Mouse (Mus musculus): ENCODE data around the gene Nhlh1. TPM values are rescaled to one million over a fixed set of nuclear protein-coding genes. Genes with fewer than 3 reads are reported as not detected.

Nhlh1 gene
- 3.9 and 4.1 TPM in 2 replicates for polyA plus RNA-seq (2016; fragmentation: Nextera tagmentation; extraction: Ambion mirVana)

DNA sequence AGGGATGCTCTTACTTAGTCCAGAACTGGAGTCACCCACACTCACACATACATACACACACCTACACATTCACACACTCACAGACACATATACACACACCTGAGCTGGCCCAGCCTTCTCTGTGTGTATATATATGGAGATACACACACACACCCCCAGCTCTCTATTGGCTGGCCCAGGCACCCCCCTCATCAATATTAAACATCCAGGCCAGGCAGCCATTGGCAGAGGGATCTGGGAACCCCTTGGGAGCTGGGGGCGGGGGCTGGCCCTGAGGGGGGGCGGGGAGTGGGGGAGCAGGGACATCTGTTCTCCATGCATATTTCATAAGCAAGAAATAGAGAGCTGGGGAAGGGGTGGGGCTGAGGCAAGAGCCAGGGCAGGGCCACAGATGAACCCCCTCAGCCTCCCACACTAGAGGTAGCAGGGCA, at the start of gene Nhlh1:
TSS of gene Nhlh1 (minus strand) at position 83 of the 431 bp plus-strand sequence.
- peak within 1 kb of the TSS; percentile 15 for H3K4me3 ChIP-seq
- H3K36me3 ChIP-seq, result no peaks in the 10 kb centered on the region
- 18% methylated on average over 2 of the region's 2 CpGs for WGBS
- peak within 1 kb of the TSS; percentile 66 for H3K27ac ChIP-seq
- H3K4me2 ChIP-seq (replicated peaks), result peak within 1 kb of the TSS; percentile 1
- peaks cover 35% of the 10 kb centered on the region; the same call in 1 of the 2 replicates for H3K4me1 ChIP-seq
- peak; percentile 64 for ATAC-seq (ENCODE audit: insufficient number of reproducible peaks, insufficient read depth, low FRiP score, low TSS enrichment)
- H3K27me3 ChIP-seq, result peaks cover 45% of the 10 kb centered on the region
- no peaks in the 10 kb centered on the region for H3K9me3 ChIP-seq
- H3K9ac ChIP-seq, result no peak within 1 kb of the TSS

DNA sequence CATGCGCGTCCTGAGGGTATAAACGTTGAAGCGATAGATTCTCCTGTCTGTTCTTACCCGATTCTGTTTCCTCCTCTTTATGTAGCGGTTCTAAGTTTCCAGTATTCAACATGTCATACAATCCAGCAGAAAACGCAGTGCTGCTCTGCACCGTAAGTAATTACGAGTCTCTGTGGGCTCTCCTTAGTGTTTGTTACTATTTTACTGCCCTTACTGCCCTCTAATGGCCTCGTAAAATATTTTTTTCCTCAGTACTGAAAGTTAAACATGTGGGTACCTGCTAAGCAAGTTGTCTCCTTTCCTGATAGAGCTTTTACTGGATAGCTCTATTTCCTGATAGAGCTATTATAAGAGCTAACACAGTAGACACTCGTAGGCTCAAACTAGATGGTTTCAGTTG, 47.7 kb upstream of the Nhlh1 start:
- H3K9me3 ChIP-seq, result no peaks in the 10 kb centered on the region
- H3K27ac ChIP-seq, result no peak overlapping the region
- H3K9ac ChIP-seq, result no peak overlapping the region
- no peak for ATAC-seq (ENCODE audit: insufficient number of reproducible peaks, insufficient read depth, low FRiP score, low TSS enrichment)
- no peak overlapping the region for H3K4me2 ChIP-seq (replicated peaks)
- peaks cover 88% of the 10 kb centered on the region for H3K36me3 ChIP-seq
- no peaks in the 10 kb centered on the region for H3K4me1 ChIP-seq
- H3K27me3 ChIP-seq, result no peaks in the 10 kb centered on the region
- H3K4me3 ChIP-seq, result no peak overlapping the region
- WGBS, result 79% methylated on average over 11 of the region's 11 CpGs

DNA sequence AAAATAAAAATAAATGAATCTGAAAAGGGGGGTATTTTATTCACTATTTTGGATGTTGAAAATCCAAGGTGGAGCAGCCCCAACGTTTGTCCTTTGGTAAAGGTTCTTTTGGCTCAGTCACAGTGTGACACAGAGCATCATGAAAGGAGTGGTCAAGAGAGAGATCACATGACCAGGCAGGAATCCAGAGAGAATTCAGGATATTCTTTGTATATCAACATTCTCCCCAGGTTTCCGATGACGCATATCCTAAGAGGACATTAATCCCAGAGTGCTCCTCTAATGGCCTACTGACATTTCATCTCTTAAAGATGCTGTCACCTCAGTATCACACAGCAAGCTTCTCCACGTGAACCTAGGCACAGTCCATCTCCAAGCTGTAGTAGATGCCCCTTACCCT, 46.2 kb upstream of the Nhlh1 start:
- Histone ChIP-seq H3K4me1 (no peaks in the 10 kb centered on the region), H3K4me3 (no peak overlapping the region), H3K4me2 (replicated peaks) (no peak overlapping the region), H3K27me3 (no peaks in the 10 kb centered on the region), H3K9ac (no peak overlapping the region), H3K9me3 (no peaks in the 10 kb centered on the region), H3K36me3 (peaks cover 82% of the 10 kb centered on the region), H3K27ac (no peak overlapping the region)
- no peak for ATAC-seq (ENCODE audit: insufficient number of reproducible peaks, insufficient read depth, low FRiP score, low TSS enrichment)
- WGBS, result 91% methylated on average over 4 of the region's 4 CpGs

DNA sequence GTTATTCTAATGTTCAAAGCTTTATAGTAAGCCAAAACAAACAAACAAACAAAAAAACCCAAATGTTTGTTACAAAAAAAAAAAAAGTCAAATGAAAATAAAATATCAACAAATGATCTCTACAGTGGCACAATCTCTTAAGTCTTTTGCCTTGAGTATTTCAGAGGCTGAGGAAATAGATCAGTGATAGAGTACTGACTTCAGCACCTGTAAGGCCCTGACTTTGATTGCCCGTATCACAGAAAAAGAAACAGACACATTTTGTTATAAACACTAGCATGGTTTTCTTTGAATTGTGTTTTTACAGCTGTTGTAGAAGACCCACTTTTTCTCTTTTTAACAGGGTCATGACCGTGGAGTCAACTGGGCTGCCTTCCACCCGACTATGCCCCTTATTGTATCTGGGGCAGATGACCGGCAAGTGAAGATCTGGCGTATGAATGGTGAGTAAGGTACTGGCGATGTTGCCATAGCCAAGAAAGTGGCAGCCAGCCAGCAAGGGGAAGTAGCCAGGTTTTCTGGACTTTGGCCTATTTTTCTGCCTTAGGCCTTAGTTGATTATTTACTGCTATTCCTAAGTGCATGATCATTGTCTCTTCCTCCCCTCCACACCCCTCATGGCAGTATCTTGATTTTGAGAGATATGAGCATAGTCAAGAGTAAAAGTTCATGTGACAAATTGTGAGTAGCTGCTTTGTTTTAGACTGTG, 42.1 kb upstream of the Nhlh1 start:
- no peak overlapping the region for H3K9ac ChIP-seq
- H3K27me3 ChIP-seq, result no peaks in the 10 kb centered on the region
- H3K27ac ChIP-seq, result no peak overlapping the region
- ATAC-seq (ENCODE audit: insufficient number of reproducible peaks, insufficient read depth, low FRiP score, low TSS enrichment), result no peak
- no peaks in the 10 kb centered on the region for H3K9me3 ChIP-seq
- H3K36me3 ChIP-seq, result peaks cover 74% of the 10 kb centered on the region
- no peak overlapping the region for H3K4me3 ChIP-seq
- WGBS, result 85% methylated on average over 6 of the region's 6 CpGs
- no peak overlapping the region for H3K4me2 ChIP-seq (replicated peaks)
- no peaks in the 10 kb centered on the region for H3K4me1 ChIP-seq

DNA sequence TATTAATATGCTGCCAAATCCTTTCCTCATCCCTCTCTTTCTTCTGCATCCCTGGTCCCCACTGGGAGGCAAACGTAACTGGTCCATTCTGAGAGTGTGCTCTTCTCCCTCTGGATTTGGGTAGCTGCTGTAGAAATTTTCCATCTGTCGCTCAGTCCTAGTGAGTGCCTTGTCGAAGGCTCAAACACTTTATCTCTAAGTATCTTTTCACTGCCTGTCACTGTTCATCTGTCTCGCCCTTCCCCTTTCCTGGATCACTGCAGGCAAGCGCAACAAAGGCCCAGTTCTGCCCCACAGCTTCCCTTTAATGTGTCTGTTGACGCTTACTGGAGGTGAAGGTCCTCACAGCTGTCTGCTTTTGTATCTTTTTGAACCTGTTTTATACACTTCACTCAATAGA, 37.8 kb upstream of the Nhlh1 start:
- Histone ChIP-seq H3K36me3 (peaks cover 71% of the 10 kb centered on the region), H3K27ac (no peak overlapping the region), H3K4me2 (replicated peaks) (no peak overlapping the region), H3K9ac (no peak overlapping the region), H3K27me3 (no peaks in the 10 kb centered on the region), H3K4me3 (no peak overlapping the region), H3K9me3 (no peaks in the 10 kb centered on the region), H3K4me1 (no peaks in the 10 kb centered on the region)
- ATAC-seq (ENCODE audit: insufficient number of reproducible peaks, insufficient read depth, low FRiP score, low TSS enrichment), result no peak
- 73% methylated on average over 6 of the region's 6 CpGs for WGBS

DNA sequence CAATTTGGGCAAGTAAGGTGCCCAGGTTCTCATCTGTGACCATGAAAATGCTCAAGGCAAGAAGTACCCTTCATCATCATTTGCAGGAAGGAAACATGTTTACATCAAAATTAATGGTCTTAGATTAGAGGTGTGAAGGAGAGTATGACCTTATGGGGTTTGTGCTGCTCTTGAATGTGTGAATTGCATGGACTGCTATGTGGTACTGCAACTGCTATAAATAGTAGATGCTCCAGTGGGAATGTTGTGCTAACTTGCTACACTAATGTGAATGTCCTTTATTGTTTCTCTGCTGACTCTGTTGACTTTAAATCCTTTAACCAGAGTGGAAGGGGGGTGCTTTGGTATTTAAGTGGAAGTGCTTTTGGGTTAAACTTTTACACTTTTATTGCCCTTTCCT, 36.9 kb upstream of the Nhlh1 start:
- Histone ChIP-seq H3K4me2 (replicated peaks) (no peak overlapping the region), H3K4me3 (no peak overlapping the region), H3K27me3 (no peaks in the 10 kb centered on the region), H3K4me1 (no peaks in the 10 kb centered on the region), H3K9ac (no peak overlapping the region), H3K27ac (no peak overlapping the region), H3K9me3 (no peaks in the 10 kb centered on the region), H3K36me3 (peaks cover 75% of the 10 kb centered on the region)
- ATAC-seq (ENCODE audit: insufficient number of reproducible peaks, insufficient read depth, low FRiP score, low TSS enrichment), result no peak

DNA sequence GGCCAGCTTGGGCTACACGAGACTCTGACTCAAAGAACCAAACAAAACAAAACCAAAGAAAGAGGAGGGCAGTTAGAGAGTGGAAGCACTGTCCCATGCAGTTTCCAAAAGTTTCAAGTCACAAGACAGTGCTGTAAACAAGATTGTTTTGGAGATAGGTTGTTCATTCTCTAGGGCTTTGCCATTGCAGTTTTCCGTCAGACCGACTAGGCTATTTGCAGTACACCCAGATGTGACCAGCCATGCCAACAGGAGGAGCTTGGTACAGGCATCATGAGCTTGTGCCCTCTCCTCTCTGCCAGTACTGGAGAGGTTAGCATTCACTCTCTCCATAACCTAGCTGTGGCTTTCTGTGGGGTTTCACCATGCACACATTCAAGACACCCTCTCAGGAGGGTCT, 36.1 kb upstream of the Nhlh1 start:
- Histone ChIP-seq H3K9ac (no peak overlapping the region), H3K27me3 (no peaks in the 10 kb centered on the region), H3K4me2 (replicated peaks) (no peak overlapping the region), H3K27ac (no peak overlapping the region), H3K9me3 (no peaks in the 10 kb centered on the region), H3K4me3 (no peak overlapping the region), H3K4me1 (no peaks in the 10 kb centered on the region), H3K36me3 (peaks cover 79% of the 10 kb centered on the region)
- no peak for ATAC-seq (ENCODE audit: insufficient number of reproducible peaks, insufficient read depth, low FRiP score, low TSS enrichment)
- 76% methylated on average over 3 of the region's 3 CpGs for WGBS

DNA sequence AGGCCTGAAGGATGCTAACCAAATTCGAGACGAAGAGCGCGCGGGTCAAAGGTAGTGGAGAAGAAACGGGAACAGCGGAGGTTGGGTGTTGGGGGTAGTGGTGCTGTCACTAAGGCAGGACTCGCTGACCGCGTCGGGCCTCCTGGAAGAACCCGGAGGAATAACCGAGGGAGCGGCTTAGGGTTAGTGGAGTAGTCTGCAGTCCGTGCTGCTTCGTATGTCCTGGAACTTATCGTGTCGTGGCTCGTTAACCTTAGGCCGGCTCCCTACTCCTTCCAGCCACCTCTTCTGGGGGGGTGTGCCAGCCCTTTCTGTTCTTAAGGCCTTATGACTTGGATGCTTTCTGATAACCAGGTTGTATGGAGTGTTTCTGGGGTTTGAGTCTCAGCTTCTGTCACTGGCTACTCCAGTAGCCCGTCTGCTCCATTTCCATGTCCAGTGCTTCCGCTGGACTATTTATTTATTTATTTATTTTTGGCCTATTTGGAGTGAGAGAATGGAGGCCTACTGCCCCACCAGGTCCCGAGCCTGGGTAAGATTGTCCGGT, 25.6 kb upstream of the Nhlh1 start:
- peaks cover 13% of the 10 kb centered on the region for H3K4me1 ChIP-seq
- peak overlapping the region; percentile 85 for H3K9ac ChIP-seq
- peak; percentile 78 for ATAC-seq (ENCODE audit: insufficient number of reproducible peaks, insufficient read depth, low FRiP score, low TSS enrichment)
- peaks cover 13% of the 10 kb centered on the region; the same call in 1 of the 2 replicates for H3K36me3 ChIP-seq
- WGBS, result 3% methylated on average over 24 of the region's 24 CpGs
- peak overlapping the region; percentile 77 for H3K4me2 ChIP-seq (replicated peaks)
- H3K9me3 ChIP-seq, result no peaks in the 10 kb centered on the region
- peak overlapping the region; percentile 87 for H3K4me3 ChIP-seq
- no peaks in the 10 kb centered on the region for H3K27me3 ChIP-seq
- H3K27ac ChIP-seq, result peak overlapping the region; percentile 78

DNA sequence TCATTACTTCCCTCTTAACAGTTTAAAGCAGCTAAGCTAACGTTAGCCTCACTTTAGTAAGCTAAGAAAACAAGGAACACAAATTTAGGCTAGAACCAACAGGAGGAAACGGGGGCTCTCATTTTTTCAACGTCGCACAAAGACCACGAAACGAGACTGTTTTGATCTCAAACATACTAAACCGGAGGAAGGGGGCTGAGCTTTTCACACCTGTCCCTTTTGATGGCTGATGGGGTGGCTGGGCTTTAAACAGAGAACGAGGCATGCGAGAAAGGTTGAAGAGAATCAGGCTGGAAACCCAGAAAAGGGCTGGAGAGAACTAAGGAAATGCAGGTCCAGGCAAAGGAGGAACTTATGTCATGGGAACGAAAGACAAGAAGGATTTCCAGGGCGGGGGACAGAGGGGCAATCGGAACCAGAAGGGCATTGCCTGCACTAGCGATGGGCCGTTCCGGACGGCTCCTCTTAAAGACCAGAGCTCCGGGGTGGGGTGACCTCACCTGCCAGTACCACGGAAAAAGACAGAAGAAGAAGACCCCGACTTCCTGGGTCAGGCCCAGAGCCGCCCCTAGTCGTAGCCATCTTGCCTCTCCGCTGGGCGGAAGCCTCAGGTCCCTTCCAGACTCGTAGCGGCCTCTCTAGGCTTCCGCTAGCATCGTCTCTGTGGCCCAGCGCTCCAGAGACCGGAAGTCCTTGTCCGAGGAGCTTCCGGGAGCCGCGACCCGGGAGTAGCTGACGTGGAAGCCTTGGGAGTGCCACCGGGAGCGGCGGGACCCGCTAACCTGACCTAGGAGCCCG, 24.9 kb upstream of the Nhlh1 start, which contains the start of the genes Copa and Ncstn:
TSS of gene Copa (plus strand) at position 429 of the 798 bp plus-strand sequence.
TSS of gene Ncstn (minus strand) at position 695 of the 798 bp plus-strand sequence.
- peak; percentile 97 for ATAC-seq (ENCODE audit: insufficient number of reproducible peaks, insufficient read depth, low FRiP score, low TSS enrichment)
- Histone ChIP-seq H3K27ac (peak within 1 kb of the TSS; percentile 78), H3K27me3 (no peaks in the 10 kb centered on the region), H3K9me3 (no peaks in the 10 kb centered on the region), H3K36me3 (peaks cover 13% of the 10 kb centered on the region; the same call in 1 of the 2 replicates), H3K4me2 (replicated peaks) (peak within 1 kb of the TSS; percentile 77), H3K9ac (peak within 1 kb of the TSS; percentile 85), H3K4me1 (peaks cover 13% of the 10 kb centered on the region), H3K4me3 (peak within 1 kb of the TSS; percentile 87)
- WGBS, result under 1% methylated on average over 40 of the region's 40 CpGs

DNA sequence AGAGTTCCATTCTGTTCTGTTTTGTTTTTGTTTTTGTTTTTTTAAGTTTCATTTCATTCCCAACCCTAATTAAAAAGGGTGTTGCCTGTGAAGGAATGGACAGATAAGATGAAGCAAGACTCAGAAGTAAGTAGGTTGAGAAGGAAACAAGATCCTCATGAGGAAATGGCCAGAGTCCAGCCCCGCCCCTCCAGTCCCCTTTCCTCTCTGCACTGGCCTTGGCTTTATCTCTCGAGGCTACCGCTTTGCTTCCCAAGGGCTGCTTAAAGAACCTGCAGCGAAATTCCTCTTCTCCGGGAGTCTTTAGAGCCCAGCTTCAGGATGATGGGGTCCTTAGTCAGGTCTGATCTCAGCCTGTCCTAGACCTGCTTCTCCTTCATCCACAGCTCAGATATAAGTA, 20.6 kb upstream of the Nhlh1 start:
- 71% methylated on average over 5 of the region's 5 CpGs for WGBS
- Histone ChIP-seq H3K36me3 (peaks cover 45% of the 10 kb centered on the region), H3K9me3 (no peaks in the 10 kb centered on the region), H3K27ac (no peak overlapping the region), H3K4me3 (no peak overlapping the region), H3K9ac (no peak overlapping the region), H3K4me2 (replicated peaks) (no peak overlapping the region), H3K27me3 (no peaks in the 10 kb centered on the region), H3K4me1 (peaks cover 5% of the 10 kb centered on the region)
- ATAC-seq (ENCODE audit: insufficient number of reproducible peaks, insufficient read depth, low FRiP score, low TSS enrichment), result no peak

DNA sequence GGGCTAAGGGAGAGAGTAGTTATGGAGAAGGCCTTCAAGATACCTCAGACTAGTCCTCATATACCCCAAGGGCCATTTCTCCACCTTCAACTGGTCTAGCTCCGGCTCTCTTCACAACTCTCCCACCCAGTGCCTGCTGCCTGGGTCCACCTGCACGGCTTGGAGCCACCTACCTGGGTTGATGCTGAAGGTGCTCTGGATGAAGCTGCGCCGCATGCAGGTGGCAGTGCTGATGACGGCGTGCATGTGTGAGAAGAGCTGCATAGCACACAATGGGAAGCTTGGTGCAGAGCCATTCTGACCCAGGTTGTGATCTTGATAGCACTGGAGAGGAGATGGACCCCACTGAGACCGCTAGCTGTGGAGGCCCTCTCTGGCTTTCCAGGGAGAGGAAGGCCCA, 15.2 kb upstream of the Nhlh1 start:
- Histone ChIP-seq H3K4me1 (no peaks in the 10 kb centered on the region), H3K9ac (no peak overlapping the region), H3K27me3 (no peaks in the 10 kb centered on the region), H3K4me2 (replicated peaks) (no peak overlapping the region), H3K9me3 (no peaks in the 10 kb centered on the region), H3K4me3 (no peak overlapping the region), H3K27ac (no peak overlapping the region), H3K36me3 (peaks cover 85% of the 10 kb centered on the region)
- no peak for ATAC-seq (ENCODE audit: insufficient number of reproducible peaks, insufficient read depth, low FRiP score, low TSS enrichment)
- WGBS, result 94% methylated on average over 7 of the region's 7 CpGs
